Comparison of ENCODE assay signal across 8 mouse cellular contexts in the genomic region with DNA sequence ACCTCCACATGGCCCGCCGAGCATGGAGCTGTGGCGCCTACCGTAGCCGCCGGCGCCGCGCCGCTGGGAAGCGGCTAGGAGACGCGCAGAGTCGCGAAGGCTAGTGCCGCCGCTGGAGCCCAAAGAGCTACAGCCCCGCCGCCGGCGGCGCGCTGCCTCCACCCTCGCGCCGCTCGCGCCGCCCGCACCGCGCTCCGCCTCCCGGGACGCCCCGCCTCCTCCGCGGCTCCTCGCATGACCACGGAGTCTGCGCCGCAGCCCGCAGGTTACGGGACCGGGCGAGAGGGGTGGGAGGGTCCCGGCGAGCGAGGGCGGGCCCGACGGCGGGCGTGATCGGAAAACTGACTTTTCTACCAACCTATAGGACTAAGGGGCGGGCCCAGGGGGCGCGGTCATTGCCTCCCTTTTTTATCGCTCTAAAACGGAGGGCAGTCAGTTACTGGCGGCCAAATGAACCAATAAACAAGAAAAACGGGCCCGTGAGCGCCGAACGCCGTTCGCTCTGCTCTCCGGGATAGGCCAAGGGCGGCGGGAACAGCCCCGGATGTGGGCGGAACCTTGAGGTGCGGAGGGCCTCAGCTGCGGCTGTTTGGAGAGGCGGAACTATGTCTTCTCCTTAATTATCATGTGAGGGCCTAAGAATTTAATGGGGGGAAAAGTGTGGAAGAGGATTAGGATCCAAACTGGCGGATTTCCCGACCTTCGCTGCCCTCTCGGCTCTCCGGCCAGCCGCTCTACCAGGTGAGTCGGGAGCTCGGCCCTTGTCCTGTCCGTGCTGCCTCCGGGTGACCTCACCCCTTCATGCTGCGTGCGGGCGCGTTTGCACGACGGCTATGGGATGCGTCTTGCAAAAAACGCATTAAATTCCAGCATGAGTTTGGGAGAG. TPM values are rescaled to one million over a fixed set of nuclear protein-coding genes. Genes with fewer than 3 reads are reported as not detected.
DNase-seq lines count a peak whose midpoint lies in the region; ATAC-seq and TF ChIP-seq lines count a peak whose summit lies in the region.

A gene (minus strand): TSS at position 210 of the 886 bp plus-strand sequence.
A gene (plus strand): TSS at position 277 of the 886 bp plus-strand sequence.

- H3K27me3 ChIP-seq in CH12.LX (replicated peaks): no peaks in the 10 kb centered on the region
- no peaks in the 10 kb centered on the region for H3K27me3 ChIP-seq in forebrain, embryonic 11.5 days (ENCODE audit: control insufficient read depth, insufficient read depth, low read length)
- no peaks in the 10 kb centered on the region for H3K27me3 ChIP-seq in heart, embryonic 16.5 days (ENCODE audit: control insufficient read depth, insufficient read depth, low read length)
- H3K27me3 ChIP-seq in liver, embryonic 15.5 days: no peaks in the 10 kb centered on the region
- H3K27me3 ChIP-seq in neural tube, embryonic 12.5 days (replicated peaks): no peaks in the 10 kb centered on the region

- H3K4me3 ChIP-seq in CH12.LX (replicated peaks in 1 of 3; ENCODE audit: low read depth in 2 of 3, low read length in 2 of 3, poor library complexity in 1 of 3): peak within 1 kb of the TSS; percentile 77 to 90 (median 89)
- peak within 1 kb of the TSS; percentile 83 for H3K4me3 ChIP-seq in forebrain, embryonic 11.5 days (ENCODE audit: low read depth, low read length)
- peak within 1 kb of the TSS; percentile 91 for H3K4me3 ChIP-seq in heart, embryonic 16.5 days (ENCODE audit: low read length)
- H3K4me3 ChIP-seq in liver, embryonic 15.5 days (replicated peaks): peak within 1 kb of the TSS; percentile 94
- H3K4me3 ChIP-seq in neural tube, embryonic 12.5 days: peak within 1 kb of the TSS; percentile 86

- H3K9ac ChIP-seq in CH12.LX (ENCODE audit: insufficient read depth, low read depth): peak within 1 kb of the TSS; percentile 83
- H3K9ac ChIP-seq in forebrain, embryonic 11.5 days (ENCODE audit: low read length): peak within 1 kb of the TSS; percentile 92
- H3K9ac ChIP-seq in heart, embryonic 16.5 days (ENCODE audit: low read length): peak within 1 kb of the TSS; percentile 95
- peak within 1 kb of the TSS; percentile 98 for H3K9ac ChIP-seq in liver, embryonic 15.5 days
- peak within 1 kb of the TSS; percentile 93 for H3K9ac ChIP-seq in neural tube, embryonic 12.5 days

- H3K4me1 ChIP-seq in CH12.LX (ENCODE audit: control insufficient read depth in 1 of 2, insufficient read depth in 2 of 2): peaks cover 7 to 38% of the 10 kb centered on the region in 2 experiments
- peaks cover 5% of the 10 kb centered on the region; the same call in 1 of the 2 replicates for H3K4me1 ChIP-seq in forebrain, embryonic 11.5 days (replicated peaks; ENCODE audit: control insufficient read depth, insufficient read depth, low read length)
- H3K4me1 ChIP-seq in heart, embryonic 16.5 days (ENCODE audit: control insufficient read depth, insufficient read depth, low read length): peaks cover 29% of the 10 kb centered on the region
- H3K4me1 ChIP-seq in liver, embryonic 15.5 days (replicated peaks): peaks cover 34% of the 10 kb centered on the region
- peaks cover 21% of the 10 kb centered on the region for H3K4me1 ChIP-seq in neural tube, embryonic 12.5 days

- peak within 1 kb of the TSS; percentile 71 for H3K27ac ChIP-seq in CH12.LX (ENCODE audit: insufficient read depth, low read depth)
- peak within 1 kb of the TSS; percentile 92 for H3K27ac ChIP-seq in forebrain, embryonic 11.5 days (ENCODE audit: low read depth, low read length)
- H3K27ac ChIP-seq in heart, embryonic 16.5 days (ENCODE audit: low read length): peak within 1 kb of the TSS; percentile 97
- H3K27ac ChIP-seq in liver, embryonic 15.5 days (replicated peaks): peak within 1 kb of the TSS; percentile 96
- peak within 1 kb of the TSS; percentile 94 for H3K27ac ChIP-seq in neural tube, embryonic 12.5 days

- in situ Hi-C loops in CH12.LX (cut with MboI; ENCODE audit: low pct_ligation_motif_present, low pct_unique_long_range_greater_than_20kb, low sequenced_read_pairs): no loop called here

- peaks cover 33% of the 10 kb centered on the region for H3K79me2 ChIP-seq in CH12.LX (replicated peaks; ENCODE audit: control insufficient read depth, extremely low read depth, insufficient read depth, poor library complexity, severe bottlenecking)

- no peak; a peak in 1 of 4 replicates for TF ChIP-seq CTCF in CH12.LX (conservative IDR thresholded peaks at IDR 0.05 in 1 of 2, IDR thresholded peaks at IDR 0.05 in 1 of 2; ENCODE audit: low read depth in 2 of 2, low read length in 2 of 2)

- no peak; the same call in 1 of the 2 replicates for TF ChIP-seq RAD21 in CH12.LX (IDR thresholded peaks at IDR 0.05; ENCODE audit: low read depth, low read length)

- dilution Hi-C loops in CH12.LX (cut with MboI; ENCODE audit: extremely low pct_ligation_motif_present, extremely low pct_unique_long_range_greater_than_20kb, low sequenced_read_pairs): no loop called here

- peak; percentile 99 for ATAC-seq in forebrain, embryonic 11.5 days (replicated peaks; ENCODE audit: low FRiP score)
- peak; percentile 97 for ATAC-seq in heart, embryonic 16.5 days (replicated peaks; ENCODE audit: extremely low read depth, insufficient read depth, low FRiP score)
- peak; percentile 97 for ATAC-seq in liver, embryonic 15.5 days (ENCODE audit: insufficient read depth)
- ATAC-seq in neural tube, embryonic 12.5 days (ENCODE audit: low FRiP score, low read depth): peak; percentile 99

- WGBS in forebrain, embryonic 11.5 days: under 1% methylated on average over 74 of the region's 94 CpGs
- under 1% methylated on average over 94 of the region's 94 CpGs for WGBS in heart, embryonic 16.5 days
- under 1% methylated on average over 94 of the region's 94 CpGs for WGBS in liver, embryonic 15.5 days (ENCODE audit: insufficient replicate concordance)
- WGBS in neural tube, embryonic 12.5 days: under 1% methylated on average over 94 of the region's 94 CpGs

- peaks cover 0 to 20% of the 10 kb centered on the region in 2 experiments for H3K36me3 ChIP-seq in CH12.LX (replicated peaks in 1 of 2; ENCODE audit: control insufficient read depth in 1 of 2, insufficient read depth in 1 of 2, low read length in 1 of 2)
- H3K36me3 ChIP-seq in forebrain, embryonic 11.5 days (ENCODE audit: control insufficient read depth, insufficient read depth, low read length): no peaks in the 10 kb centered on the region; the same call in 1 of the 2 replicates
- peaks cover 9% of the 10 kb centered on the region for H3K36me3 ChIP-seq in heart, embryonic 16.5 days (ENCODE audit: control insufficient read depth, insufficient read depth)
- peaks cover 15% of the 10 kb centered on the region for H3K36me3 ChIP-seq in liver, embryonic 15.5 days (replicated peaks)
- H3K36me3 ChIP-seq in neural tube, embryonic 12.5 days: peaks cover 12% of the 10 kb centered on the region

- peak; percentile 89 for TF ChIP-seq POLR2A in CH12.LX (IDR thresholded peaks at IDR 0.05; ENCODE audit: low read depth, low read length)

- TF ChIP-seq EP300 in CH12.LX (IDR thresholded peaks at IDR 0.05; ENCODE audit: low read length): no peak

- peak within 1 kb of the TSS; percentile 88 for H3K4me2 ChIP-seq in CH12.LX (ENCODE audit: insufficient read depth, low read depth, poor library complexity, severe bottlenecking)
- H3K4me2 ChIP-seq in forebrain, embryonic 11.5 days (ENCODE audit: low read depth, low read length, severe bottlenecking): peak within 1 kb of the TSS; percentile 65
- H3K4me2 ChIP-seq in heart, embryonic 16.5 days (ENCODE audit: low read depth, low read length): peak within 1 kb of the TSS; percentile 73
- H3K4me2 ChIP-seq in liver, embryonic 15.5 days: peak within 1 kb of the TSS; percentile 86
- peak within 1 kb of the TSS; percentile 69 for H3K4me2 ChIP-seq in neural tube, embryonic 12.5 days (replicated peaks)

- no peaks in the 10 kb centered on the region for H3K9me3 ChIP-seq in CH12.LX (replicated peaks; ENCODE audit: low read length)
- no peaks in the 10 kb centered on the region for H3K9me3 ChIP-seq in forebrain, embryonic 11.5 days (ENCODE audit: control insufficient read depth, low read length)
- H3K9me3 ChIP-seq in heart, embryonic 16.5 days (replicated peaks; ENCODE audit: control insufficient read depth, low read length): 0 out of 2 replicates have a peak, but pooled peaks cover 2% of the 10 kb centered on the region
- H3K9me3 ChIP-seq in liver, embryonic 15.5 days (replicated peaks): no peaks in the 10 kb centered on the region
- H3K9me3 ChIP-seq in neural tube, embryonic 12.5 days: no peaks in the 10 kb centered on the region

- peak; percentile 98 for DNase-seq in CH12.LX (ENCODE audit: extremely low read depth)
- peak; percentile 98 for DNase-seq in c-Kit-positive CD71-positive TER-119-negative erythroid progenitor cells, embryonic 14.5 days (ENCODE audit: low read depth)
- peak; percentile 99 for DNase-seq in forebrain, embryonic 11.5 days (ENCODE audit: low spot score)
- peak; percentile 99 to 100 for DNase-seq in kidney, postnatal 36 days
- DNase-seq in telencephalon, adult 2 months (ENCODE audit: low read depth, low spot score): peak; percentile 99

TF ChIP-seq in CH12.LX, 34 proteins besides CTCF, POLR2A, EP300 and RAD21 (continues in another document):
- TF ChIP-seq CHD2 (IDR thresholded peaks at IDR 0.05; ENCODE audit: low read length) (peak; percentile 82), ZMIZ1 (IDR thresholded peaks at IDR 0.05; ENCODE audit: low read depth, low read length) (peak; percentile 73; the same call in 1 of the 2 replicates), HCFC1 (IDR thresholded peaks at IDR 0.05; ENCODE audit: low read depth, low read length) (peak; percentile 74), TBP (conservative IDR thresholded peaks at IDR 0.05; ENCODE audit: low read depth, low read length) (peak; percentile 61), ELF1 (IDR thresholded peaks at IDR 0.05; ENCODE audit: low read depth, low read length) (peak; percentile 70)

RNA-seq across cellular contexts. Expression of the first gene that starts in this region (rescaled TPM):
- total RNA-seq in CH12.LX (2012; rRNA removed) (16.4 and 18.5 TPM in 2 replicates), CH12.LX (2014; rRNA removed) (30.4 and 32.7 TPM in 2 replicates)
- polyA plus RNA-seq in CH12.LX (2012; ENCODE audit: insufficient read length, low read depth): 28.1 and 30.6 TPM in 2 replicates
- polyA plus RNA-seq in forebrain, embryonic 11.5 days (2014; fragmentation: Nextera tagmentation; extraction: Ambion mirVana): 25.2 and 25.5 TPM in 2 replicates
- 34.2 and 38.9 TPM in 2 replicates for polyA plus RNA-seq in heart, embryonic 16.5 days (2015; fragmentation: Nextera tagmentation; extraction: Ambion mirVana)
- polyA plus RNA-seq in liver, embryonic 15.5 days (2015; fragmentation: Nextera tagmentation; extraction: Ambion mirVana): 4.9 and 5.2 TPM in 2 replicates
- polyA plus RNA-seq in neural tube, embryonic 12.5 days (2016; fragmentation: Nextera tagmentation; extraction: Ambion mirVana): 21.1 and 23.4 TPM in 2 replicates

RNA-seq across cellular contexts. Expression of the second gene that starts in this region (rescaled TPM):
- total RNA-seq in CH12.LX (2012; rRNA removed) (12.7 and 12.9 TPM in 2 replicates), CH12.LX (2014; rRNA removed) (35.4 and 39.3 TPM in 2 replicates)
- 17.2 and 19.2 TPM in 2 replicates for polyA plus RNA-seq in CH12.LX (2012; ENCODE audit: insufficient read length, low read depth)
- polyA plus RNA-seq in forebrain, embryonic 11.5 days (2014; fragmentation: Nextera tagmentation; extraction: Ambion mirVana): 53.7 and 57.7 TPM in 2 replicates
- 51.1 and 51.6 TPM in 2 replicates for polyA plus RNA-seq in heart, embryonic 16.5 days (2015; fragmentation: Nextera tagmentation; extraction: Ambion mirVana)
- 31.6 and 36.3 TPM in 2 replicates for polyA plus RNA-seq in liver, embryonic 15.5 days (2015; fragmentation: Nextera tagmentation; extraction: Ambion mirVana)
- polyA plus RNA-seq in neural tube, embryonic 12.5 days (2016; fragmentation: Nextera tagmentation; extraction: Ambion mirVana): 56.6 and 57.7 TPM in 2 replicates

Comparison
In these comparisons a context has a peak if more than half of its experiments do, and no peak if none do; other contexts are left out.
1. Peak in every context shown above with its lines: DNase-seq, ATAC-seq, H3K4me3 ChIP-seq and H3K27ac ChIP-seq.